21 mouse cellular contexts compared by ENCODE assay signal in genomic region chr13:112823911-112824648, GRCm38 (mm10). TPM values are rescaled to one million over a fixed set of nuclear protein-coding genes. Genes with fewer than 3 reads are reported as not detected.
DNase-seq lines count a peak whose midpoint lies in the region; ATAC-seq lines count a peak whose summit lies in the region.
"Had no signal": no experiment of that assay in that cellular context is flagged by ENCODE, and none has a peak within 500 bp of the region (broad histone marks: within the 10 kb centered on the region; RNA-seq: fewer than 3 reads in every experiment).

No protein-coding gene starts in this region.

- 0 out of 2 replicates have a peak, but pooled peaks have one; percentile 41 for ATAC-seq in liver, embryonic 11.5 days (replicated peaks; ENCODE audit: low FRiP score)
- ATAC-seq in activated CD4-positive, CD25-positive, alpha-beta regulatory T cell, adult 4 months: peak; percentile 61
- ATAC-seq in forebrain, embryonic 16.5 days: no peak
- ATAC-seq: forebrain, postnatal 0 days; midbrain, embryonic 15.5 days had no signal

- H3K27me3 ChIP-seq in liver, embryonic 11.5 days (replicated peaks; ENCODE audit: control insufficient read depth, insufficient read depth, low read length): no peaks in the 10 kb centered on the region
- H3K27me3 ChIP-seq in forebrain, embryonic 16.5 days (replicated peaks; ENCODE audit: control insufficient read depth, insufficient read depth, low read length): no peaks in the 10 kb centered on the region
- H3K27me3 ChIP-seq: embryonic facial prominence, embryonic 12.5 days; hindbrain, embryonic 15.5 days; midbrain, embryonic 15.5 days had no signal

- DNase-seq in gastrocnemius, postnatal 25 days: peak; percentile 32
- no peak for DNase-seq in gastrocnemius, postnatal 4 days (ENCODE audit: low spot score in 2 of 2)
- no peak for DNase-seq in liver, embryonic 11.5 days (ENCODE audit: low spot score)
- DNase-seq in liver: no peak
- DNase-seq in skeletal muscle tissue, adult 2 months (ENCODE audit: low read depth, low spot score): peak; percentile 59
- no peak for DNase-seq in testis, postnatal 14 days (ENCODE audit: low spot score)
- DNase-seq: adrenal gland, adult 8-10 months; cerebellum, adult 18-20 months; forebrain, postnatal 0 days; gastrocnemius, postnatal 14 days; kidney, adult 18-20 months; kidney, postnatal 25 days; layer of hippocampus, adult 9-11 months; lung, embryonic 14.5 days; retina, postnatal 1 day; right cerebral cortex, postnatal 4 days had no signal

- no peaks in the 10 kb centered on the region for H3K36me3 ChIP-seq in liver, embryonic 11.5 days (ENCODE audit: control insufficient read depth, insufficient read depth, low read length)
- H3K36me3 ChIP-seq in forebrain, embryonic 16.5 days (ENCODE audit: control insufficient read depth, insufficient read depth): no peaks in the 10 kb centered on the region
- H3K36me3 ChIP-seq: embryonic facial prominence, embryonic 12.5 days; hindbrain, embryonic 15.5 days; midbrain, embryonic 15.5 days had no signal

- H3K9me3 ChIP-seq in liver, embryonic 11.5 days (ENCODE audit: control insufficient read depth, low read length): no peaks in the 10 kb centered on the region
- H3K9me3 ChIP-seq in forebrain, embryonic 16.5 days (ENCODE audit: control insufficient read depth, low read length): no peaks in the 10 kb centered on the region
- H3K9me3 ChIP-seq: embryonic facial prominence, embryonic 12.5 days; hindbrain, embryonic 15.5 days; midbrain, embryonic 15.5 days had no signal

- WGBS in liver, embryonic 11.5 days: 89% methylated on average over 6 of the region's 8 CpGs
- WGBS in forebrain, embryonic 16.5 days: 87% methylated on average over 6 of the region's 8 CpGs

- H3K4me2 ChIP-seq in liver, embryonic 11.5 days: no peak overlapping the region
- no peak overlapping the region for H3K4me2 ChIP-seq in forebrain, embryonic 16.5 days (ENCODE audit: low read length)
- H3K4me2 ChIP-seq: embryonic facial prominence, embryonic 12.5 days; hindbrain, embryonic 15.5 days; lung, embryonic 14.5 days; midbrain, embryonic 15.5 days had no signal

- no peak overlapping the region for H3K27ac ChIP-seq in liver, embryonic 11.5 days (ENCODE audit: low read depth, low read length)
- H3K27ac ChIP-seq in forebrain, embryonic 16.5 days (ENCODE audit: low read length): no peak overlapping the region
- H3K27ac ChIP-seq: embryonic facial prominence, embryonic 12.5 days; hindbrain, embryonic 15.5 days; midbrain, embryonic 15.5 days had no signal

- H3K9ac ChIP-seq in liver, embryonic 11.5 days (ENCODE audit: low read depth, low read length): no peak overlapping the region
- H3K9ac ChIP-seq in forebrain, embryonic 16.5 days (replicated peaks; ENCODE audit: low read depth, low read length): no peak overlapping the region
- H3K9ac ChIP-seq: embryonic facial prominence, embryonic 12.5 days; forebrain, postnatal 0 days; hindbrain, embryonic 15.5 days; lung, embryonic 14.5 days; midbrain, embryonic 15.5 days had no signal

- no peak overlapping the region for H3K4me3 ChIP-seq in liver, embryonic 11.5 days (ENCODE audit: low read depth, low read length)
- no peak overlapping the region for H3K4me3 ChIP-seq in forebrain, embryonic 16.5 days (replicated peaks; ENCODE audit: low read length)
- H3K4me3 ChIP-seq: embryonic facial prominence, embryonic 12.5 days; hindbrain, embryonic 15.5 days; midbrain, embryonic 15.5 days had no signal

- H3K4me1 ChIP-seq in liver, embryonic 11.5 days (replicated peaks; ENCODE audit: control insufficient read depth, insufficient read depth, low read length): no peaks in the 10 kb centered on the region; the same call in 1 of the 2 replicates
- H3K4me1 ChIP-seq in forebrain, embryonic 16.5 days (replicated peaks; ENCODE audit: control insufficient read depth, insufficient read depth, low read length): no peaks in the 10 kb centered on the region
- H3K4me1 ChIP-seq: embryonic facial prominence, embryonic 12.5 days; hindbrain, embryonic 15.5 days; midbrain, embryonic 15.5 days had no signal

RNA-seq across cellular contexts. Expression of gene Plpp1, which starts 23.5 kb away (rescaled TPM):
- 10 to 100 TPM; 35.9 to 43.0 TPM for total RNA-seq in gastrocnemius, postnatal 25 days (2021)
- 100 to 1,000 TPM; 104 to 108 TPM for total RNA-seq in gastrocnemius, postnatal 4 days (2021)
- 27.4 and 29.1 TPM in 2 replicates for polyA plus RNA-seq in liver, embryonic 11.5 days (2014; fragmentation: Nextera tagmentation; extraction: Ambion mirVana)
- polyA plus RNA-seq in activated CD4-positive, CD25-positive, alpha-beta regulatory T cell, adult 4 months (2017; shearing (Covaris generic)): 1 to 10 TPM; 1.6 to 1.8 TPM
- polyA plus RNA-seq in forebrain, embryonic 16.5 days (2015; fragmentation: Nextera tagmentation; extraction: Ambion mirVana): 44.7 and 49.2 TPM in 2 replicates

Comparison
In these comparisons a context has a peak if more than half of its experiments do, and no peak if none do; other contexts are left out.
1. DNase-seq: peak in gastrocnemius, postnatal 25 days (single experiment) and skeletal muscle tissue, adult 2 months (single experiment); none in gastrocnemius, postnatal 4 days (0 of 2), liver, embryonic 11.5 days (single experiment), liver (single experiment) and testis, postnatal 14 days (single experiment).
2. RNA of gene Plpp1, which starts 23.5 kb away (polyA plus RNA-seq): 44.7 to 49.2 TPM in forebrain, embryonic 16.5 days and 27.4 to 29.1 TPM in liver, embryonic 11.5 days; 1.6 to 1.8 TPM in activated CD4-positive, CD25-positive, alpha-beta regulatory T cell, adult 4 months; every median in the first group is over 10 times any median in the second.